Comparison of ENCODE assay signal across 22 mouse cellular contexts in the genomic region with DNA sequence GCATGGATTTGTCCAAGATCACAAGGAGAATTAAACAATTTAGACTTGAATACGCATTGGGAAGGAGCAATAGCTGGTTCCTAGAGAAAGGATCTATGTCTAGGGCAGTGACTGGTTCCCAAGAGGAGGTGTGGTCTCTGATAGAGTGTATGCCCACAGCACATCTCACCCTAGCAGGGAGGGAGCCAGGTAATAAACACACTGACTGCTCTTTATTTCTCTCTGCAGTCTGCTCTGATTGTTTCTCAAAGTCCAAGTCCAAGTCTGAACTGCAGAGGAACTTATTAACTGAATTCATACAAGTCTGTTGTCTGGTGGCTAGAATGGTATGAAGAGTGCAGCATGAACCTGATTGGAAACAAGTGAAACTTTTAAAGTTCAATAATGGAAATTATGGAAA. TPM values are rescaled to one million over a fixed set of nuclear protein-coding genes. Genes with fewer than 3 reads are reported as not detected.
DNase-seq lines count a peak whose midpoint lies in the region; ATAC-seq and TF ChIP-seq lines count a peak whose summit lies in the region.
"Had no signal": no experiment of that assay in that cellular context is flagged by ENCODE, and none has a peak within 500 bp of the region (broad histone marks: within the 10 kb centered on the region; RNA-seq: fewer than 3 reads in every experiment).

No protein-coding gene starts in this region.

- ATAC-seq in kidney, embryonic 14.5 days (ENCODE audit: low FRiP score, low TSS enrichment) = no peak
- ATAC-seq in kidney, postnatal 0 days (replicated peaks; ENCODE audit: low FRiP score, low read depth) = peak; percentile 46; the same call in 1 of the 2 replicates
- ATAC-seq in megakaryocyte-erythroid progenitor cell, adult 5-6 weeks (replicated peaks; ENCODE audit: low FRiP score, low TSS enrichment, poor library complexity, severe bottlenecking) = no peak
- ATAC-seq: CD4-positive, CD25-positive, alpha-beta regulatory T cell, adult 4 months; forebrain, embryonic 16.5 days had no signal

- DNase-seq in kidney, adult 11 months = peak; percentile 55
- peak; percentile 79 for DNase-seq in kidney, adult 9 months
- no peak for DNase-seq in kidney, postnatal 10 days
- no peak for DNase-seq in kidney, postnatal 0 days (ENCODE audit: low spot score)
- DNase-seq in thymus, postnatal 4 days = no peak
- DNase-seq: adrenal gland, postnatal 10 days; B cell, adult 2 months; cerebellum, adult 11-12 months; cerebellum, adult 9-10 months; cerebellum, postnatal 25 days; gastrocnemius, postnatal 10 days; heart, adult 18-20 months; heart, postnatal 4 days had no signal

- H3K9me3 ChIP-seq in kidney, embryonic 14.5 days (ENCODE audit: control insufficient read depth, low read length) = no peaks in the 10 kb centered on the region
- H3K9me3 ChIP-seq in kidney, postnatal 0 days (replicated peaks; ENCODE audit: low read length) = no peaks in the 10 kb centered on the region
- H3K9me3 ChIP-seq: embryonic facial prominence, embryonic 13.5 days; forebrain, embryonic 12.5 days; heart, embryonic 10.5 days; hindbrain, embryonic 13.5 days had no signal

- no peak overlapping the region for H3K4me3 ChIP-seq in kidney, embryonic 14.5 days (ENCODE audit: low read length)
- no peak overlapping the region for H3K4me3 ChIP-seq in kidney, postnatal 0 days (replicated peaks; ENCODE audit: low read depth, low read length)
- H3K4me3 ChIP-seq: embryonic facial prominence, embryonic 13.5 days; forebrain, embryonic 12.5 days; heart, embryonic 10.5 days; hindbrain, embryonic 13.5 days had no signal

- H3K9ac ChIP-seq in kidney, embryonic 14.5 days (ENCODE audit: low read depth, low read length) = no peak overlapping the region
- H3K9ac ChIP-seq in kidney, postnatal 0 days (ENCODE audit: low read depth, low read length) = no peak overlapping the region
- H3K9ac ChIP-seq: embryonic facial prominence, embryonic 13.5 days; forebrain, embryonic 12.5 days; hindbrain, embryonic 13.5 days had no signal

- 86% methylated on average over 1 of the region's 1 CpGs for WGBS in kidney, embryonic 14.5 days
- 90% methylated on average over 1 of the region's 1 CpGs for WGBS in kidney, postnatal 0 days

- H3K27ac ChIP-seq in kidney, embryonic 14.5 days (ENCODE audit: low read depth, low read length) = no peak overlapping the region
- H3K27ac ChIP-seq in kidney, postnatal 0 days = no peak overlapping the region
- H3K27ac ChIP-seq: embryonic facial prominence, embryonic 13.5 days; forebrain, embryonic 12.5 days; heart, embryonic 10.5 days; hindbrain, embryonic 13.5 days had no signal

- no peaks in the 10 kb centered on the region for H3K36me3 ChIP-seq in kidney, embryonic 14.5 days (ENCODE audit: control insufficient read depth, insufficient read depth, low read length)
- H3K36me3 ChIP-seq in kidney, postnatal 0 days (ENCODE audit: insufficient read depth, low read length) = no peaks in the 10 kb centered on the region
- H3K36me3 ChIP-seq: embryonic facial prominence, embryonic 13.5 days; forebrain, embryonic 12.5 days; G1E; heart, embryonic 10.5 days; hindbrain, embryonic 13.5 days had no signal

- H3K4me1 ChIP-seq in kidney, embryonic 14.5 days (ENCODE audit: control insufficient read depth, insufficient read depth, low read length) = no peaks in the 10 kb centered on the region
- H3K4me1 ChIP-seq in kidney, postnatal 0 days (replicated peaks; ENCODE audit: insufficient read depth, low read length) = no peaks in the 10 kb centered on the region
- H3K4me1 ChIP-seq: embryonic facial prominence, embryonic 13.5 days; forebrain, embryonic 12.5 days; heart, embryonic 10.5 days; hindbrain, embryonic 13.5 days had no signal

- H3K4me2 ChIP-seq in kidney, embryonic 14.5 days (replicated peaks; ENCODE audit: low read depth, low read length) = no peak overlapping the region
- no peak overlapping the region for H3K4me2 ChIP-seq in kidney, postnatal 0 days (ENCODE audit: low read length)
- H3K4me2 ChIP-seq: embryonic facial prominence, embryonic 13.5 days; forebrain, embryonic 12.5 days; hindbrain, embryonic 13.5 days had no signal

- TF ChIP-seq CTCF in kidney, postnatal 0 days (IDR thresholded peaks at IDR 0.05; ENCODE audit: low read depth) = no peak

- no peaks in the 10 kb centered on the region for H3K27me3 ChIP-seq in kidney, embryonic 14.5 days (ENCODE audit: control insufficient read depth, insufficient read depth, low read length)
- H3K27me3 ChIP-seq in kidney, postnatal 0 days (ENCODE audit: insufficient read depth, low read length) = no peaks in the 10 kb centered on the region
- H3K27me3 ChIP-seq: embryonic facial prominence, embryonic 13.5 days; forebrain, embryonic 12.5 days; hindbrain, embryonic 13.5 days had no signal

RNA-seq across cellular contexts. Expression of a gene that starts 30.0 kb away (rescaled TPM):
- 6.9 and 12.0 TPM in 2 replicates for polyA plus RNA-seq in kidney, embryonic 14.5 days (2014; fragmentation: Nextera tagmentation; extraction: Ambion mirVana)
- polyA plus RNA-seq in kidney, postnatal 0 days (2015; fragmentation: Nextera tagmentation; extraction: Ambion mirVana) = 7.6 and 8.0 TPM in 2 replicates
- total RNA-seq in megakaryocyte-erythroid progenitor cell, adult 5-6 weeks (2014; fragmentation: Nextera tagmentation) = not detected in 2 replicates
- total RNA-seq in megakaryocyte-erythroid progenitor cell, adult 5-6 weeks (2017) = not detected in 2 replicates
- polyA plus RNA-seq: G1E had no signal

Comparison
In these comparisons a context has a peak if more than half of its experiments do, and no peak if none do; other contexts are left out.
1. DNase-seq: peak in kidney, adult 11 months (single experiment) and kidney, adult 9 months (single experiment); none in kidney, postnatal 10 days (single experiment), kidney, postnatal 0 days (single experiment) and thymus, postnatal 4 days (single experiment).